Comparison of ENCODE assay signal across 21 mouse cellular contexts in genomic region chr10:96841956-96842355, GRCm38 (mm10).
A peak's percentile ranks its signal among the peaks of the same experiment; 100 is the strongest.
DNase-seq lines count a peak whose midpoint lies in the region; ATAC-seq lines count a peak whose summit lies in the region.
"Had no signal": no experiment of that assay in that cellular context is flagged by ENCODE, and none has a peak within 500 bp of the region (broad histone marks: within the 10 kb centered on the region; RNA-seq: fewer than 3 reads in every experiment).

No protein-coding gene starts in this region.

- peak; percentile 31 for DNase-seq in cerebellum, adult 11 months
- peak; percentile 73 for DNase-seq in cerebellum, adult 9-10 months
- no peak for DNase-seq in cerebellum, adult 8-10 months
- peak; percentile 71 to 76 for DNase-seq in cerebellum, postnatal 10 days
- DNase-seq in left cerebral cortex, adult 8-10 months (ENCODE audit: low spot score in 2 of 2): no peak
- DNase-seq in liver: no peak
- DNase-seq: adrenal gland, adult 8-10 months; adrenal gland, postnatal 25 days; forebrain, postnatal 0 days; gastrocnemius, adult 2 months; gastrocnemius, postnatal 14 days; heart, adult 18-20 months; heart, postnatal 10 days; heart, postnatal 4 days; kidney, adult 18-20 months had no signal

- no peak for ATAC-seq in cerebellum, adult (ENCODE audit: insufficient number of reproducible peaks, low FRiP score, low TSS enrichment)
- ATAC-seq: activated CD4-positive, CD25-positive, alpha-beta regulatory T cell, adult 4 months; forebrain, embryonic 14.5 days; forebrain, postnatal 0 days; hindbrain, postnatal 0 days; inflammation-experienced regulatory T-cells, adult 6 months; intestine, embryonic 16.5 days had no signal

Comparison
In these comparisons a context has a peak if more than half of its experiments do, and no peak if none do; other contexts are left out.
1. DNase-seq: peak in cerebellum, adult 11 months (single experiment), cerebellum, adult 9-10 months (single experiment) and cerebellum, postnatal 10 days (2 of 2); none in cerebellum, adult 8-10 months (single experiment), left cerebral cortex, adult 8-10 months (0 of 2) and liver (single experiment).